In genomic region chr8:125285391-125285790, GRCm38 (mm10) we compare ENCODE assay signal across 15 mouse cellular contexts.
A peak's percentile ranks its signal among the peaks of the same experiment; 100 is the strongest.
DNase-seq lines count a peak whose midpoint lies in the region; ATAC-seq and TF ChIP-seq lines count a peak whose summit lies in the region.
"Had no signal": no experiment of that assay in that cellular context is flagged by ENCODE, and none has a peak within 500 bp of the region (broad histone marks: within the 10 kb centered on the region; RNA-seq: fewer than 3 reads in every experiment).

No protein-coding gene starts in this region.

- H3K4me3 ChIP-seq in hindbrain, postnatal 0 days (ENCODE audit: low read length) = no peak overlapping the region
- no peak overlapping the region for H3K4me3 ChIP-seq in hindbrain, embryonic 14.5 days (replicated peaks; ENCODE audit: low read length)
- no peak overlapping the region for H3K4me3 ChIP-seq in embryonic facial prominence, embryonic 13.5 days
- H3K4me3 ChIP-seq: liver, embryonic 15.5 days; megakaryocyte, embryonic 14.5 days; neural tube, embryonic 13.5 days had no signal

- peak overlapping the region; percentile 21; the same call in 1 of the 2 replicates for H3K27ac ChIP-seq in hindbrain, postnatal 0 days
- H3K27ac ChIP-seq in hindbrain, embryonic 14.5 days = no peak overlapping the region
- H3K27ac ChIP-seq in embryonic facial prominence, embryonic 13.5 days = peak overlapping the region; percentile 48
- H3K27ac ChIP-seq: liver, embryonic 15.5 days; neural tube, embryonic 13.5 days had no signal

- no peak overlapping the region for H3K9ac ChIP-seq in hindbrain, postnatal 0 days (replicated peaks; ENCODE audit: low read length)
- no peak overlapping the region for H3K9ac ChIP-seq in hindbrain, embryonic 14.5 days
- H3K9ac ChIP-seq in embryonic facial prominence, embryonic 13.5 days = no peak overlapping the region
- H3K9ac ChIP-seq: liver, embryonic 15.5 days; neural tube, embryonic 13.5 days had no signal

- H3K27me3 ChIP-seq in hindbrain, postnatal 0 days (ENCODE audit: insufficient read depth, low read length) = no peaks in the 10 kb centered on the region
- no peaks in the 10 kb centered on the region for H3K27me3 ChIP-seq in hindbrain, embryonic 14.5 days (ENCODE audit: control insufficient read depth, insufficient read depth, low read length)
- no peaks in the 10 kb centered on the region for H3K27me3 ChIP-seq in embryonic facial prominence, embryonic 13.5 days
- H3K27me3 ChIP-seq: liver, embryonic 15.5 days; neural tube, embryonic 13.5 days had no signal

- H3K36me3 ChIP-seq in hindbrain, postnatal 0 days (ENCODE audit: insufficient read depth, low read length) = no peaks in the 10 kb centered on the region
- no peaks in the 10 kb centered on the region for H3K36me3 ChIP-seq in hindbrain, embryonic 14.5 days (replicated peaks; ENCODE audit: control insufficient read depth, insufficient read depth)
- H3K36me3 ChIP-seq in embryonic facial prominence, embryonic 13.5 days = no peaks in the 10 kb centered on the region
- H3K36me3 ChIP-seq: G1E; liver, embryonic 15.5 days; neural tube, embryonic 13.5 days had no signal

- 56% methylated on average over 8 of the region's 8 CpGs for WGBS in hindbrain, postnatal 0 days
- 67% methylated on average over 8 of the region's 8 CpGs for WGBS in hindbrain, embryonic 14.5 days
- WGBS in embryonic facial prominence, embryonic 13.5 days = 69% methylated on average over 8 of the region's 8 CpGs

- TF ChIP-seq CTCF in hindbrain, postnatal 0 days (IDR thresholded peaks at IDR 0.05; ENCODE audit: low read depth) = no peak

- peak; percentile 92 for ATAC-seq in hindbrain, postnatal 0 days
- no peak for ATAC-seq in hindbrain, embryonic 14.5 days (ENCODE audit: low FRiP score)
- no peak for ATAC-seq in embryonic facial prominence, embryonic 13.5 days (ENCODE audit: insufficient number of reproducible peaks, insufficient read depth, low FRiP score, low TSS enrichment, low read depth)
- no peak for ATAC-seq in megakaryocyte progenitor cell, adult 5-6 weeks (replicated peaks; ENCODE audit: poor library complexity)

- peaks cover 6% of the 10 kb centered on the region for H3K4me1 ChIP-seq in hindbrain, postnatal 0 days (ENCODE audit: insufficient read depth, low read length)
- H3K4me1 ChIP-seq in hindbrain, embryonic 14.5 days (replicated peaks; ENCODE audit: control insufficient read depth, insufficient read depth, low read length) = no peaks in the 10 kb centered on the region
- peaks cover 55% of the 10 kb centered on the region for H3K4me1 ChIP-seq in embryonic facial prominence, embryonic 13.5 days
- H3K4me1 ChIP-seq: liver, embryonic 15.5 days; megakaryocyte, embryonic 14.5 days had no signal

- intact Hi-C loops in heart, postnatal 14 days (cut with DNase I) = loop anchor here (5.0 kb wide), 1 partner anchor 58 kb away; no protein-coding TSS in a partner anchor

- DNase-seq in cerebellum, postnatal 14 days = peak; percentile 34 to 40
- no peak for DNase-seq in cerebellum, adult 8-10 months
- peak; percentile 69 for DNase-seq in hindbrain, postnatal 0 days (ENCODE audit: low spot score)
- no peak for DNase-seq in hindbrain, embryonic 14.5 days (ENCODE audit: low spot score)
- DNase-seq in heart, postnatal 14 days = peak; percentile 20 to 39
- DNase-seq in spleen, postnatal 4 days (ENCODE audit: low spot score in 2 of 2) = no peak
- DNase-seq: gastrocnemius, postnatal 25 days; kidney, adult 2 months; right cerebral cortex, adult 18-20 months had no signal

- H3K9me3 ChIP-seq in hindbrain, postnatal 0 days (ENCODE audit: low read length) = no peaks in the 10 kb centered on the region
- H3K9me3 ChIP-seq in hindbrain, embryonic 14.5 days (ENCODE audit: control insufficient read depth, low read length) = no peaks in the 10 kb centered on the region
- H3K9me3 ChIP-seq in embryonic facial prominence, embryonic 13.5 days = no peaks in the 10 kb centered on the region
- H3K9me3 ChIP-seq: liver, embryonic 15.5 days; neural tube, embryonic 13.5 days had no signal

- H3K4me2 ChIP-seq in hindbrain, postnatal 0 days (ENCODE audit: low read depth, low read length) = no peak overlapping the region
- no peak overlapping the region for H3K4me2 ChIP-seq in hindbrain, embryonic 14.5 days (replicated peaks)
- H3K4me2 ChIP-seq in embryonic facial prominence, embryonic 13.5 days = no peak overlapping the region
- H3K4me2 ChIP-seq: liver, embryonic 15.5 days; neural tube, embryonic 13.5 days had no signal

Comparison
In these comparisons a context has a peak if more than half of its experiments do, and no peak if none do; other contexts are left out.
1. DNase-seq: peak in cerebellum, postnatal 14 days (2 of 2), hindbrain, postnatal 0 days (single experiment) and heart, postnatal 14 days (2 of 2); none in cerebellum, adult 8-10 months (single experiment), hindbrain, embryonic 14.5 days (single experiment) and spleen, postnatal 4 days (0 of 2).